Mouse (Mus musculus) hindlimb bud, embryonic 11.5 days (tissue): ENCODE data around the gene Olfr574.

Source experiments
- DNase-seq: peaks from one replicate; pipeline ENCODE4 v3.0.0-alpha.2; 2012; ENCODE audit warnings: low read depth, low spot score; ENCODE audit errors: extremely low spot score

Olfr574 gene

DNA sequence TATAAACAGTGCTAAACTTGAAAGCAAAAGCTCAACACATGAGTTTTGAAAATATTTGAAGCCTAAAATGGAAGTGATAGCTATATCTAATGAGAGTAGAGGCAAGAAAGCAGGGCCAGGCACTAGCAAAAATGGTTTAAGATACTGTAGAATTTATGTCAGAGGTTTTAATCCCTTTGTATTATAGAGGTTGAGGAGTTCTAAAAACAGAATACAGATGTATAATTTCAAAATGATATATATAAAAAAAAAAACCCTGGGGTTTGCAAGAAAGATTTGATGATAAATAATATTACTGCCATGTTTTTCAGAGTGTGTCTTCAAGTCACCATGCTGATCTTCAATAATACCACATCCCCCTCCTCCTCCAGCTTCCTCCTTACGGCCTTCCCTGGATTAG, at the start of gene Olfr574:
TSS of gene Olfr574 (plus strand) at position 301 of the 400 bp plus-strand sequence.
- DNase-seq, result no peak

GRCm38 (mm10) chr7:102915261-102915660, 33.0 kb upstream of the Olfr574 start:
- no peak for DNase-seq

GRCm38 (mm10) chr7:102916405-102916804, 31.9 kb upstream of the Olfr574 start:
- no peak for DNase-seq

- DNase-seq, result no peak
These were observed 31.0 kb upstream of the Olfr574 start, which contains the start of gene Olfr571 for GRCm38 (mm10) chr7:102917032-102917875. Gene Olfr571, minus strand, starts transcription at chr7:102917536.

DNA sequence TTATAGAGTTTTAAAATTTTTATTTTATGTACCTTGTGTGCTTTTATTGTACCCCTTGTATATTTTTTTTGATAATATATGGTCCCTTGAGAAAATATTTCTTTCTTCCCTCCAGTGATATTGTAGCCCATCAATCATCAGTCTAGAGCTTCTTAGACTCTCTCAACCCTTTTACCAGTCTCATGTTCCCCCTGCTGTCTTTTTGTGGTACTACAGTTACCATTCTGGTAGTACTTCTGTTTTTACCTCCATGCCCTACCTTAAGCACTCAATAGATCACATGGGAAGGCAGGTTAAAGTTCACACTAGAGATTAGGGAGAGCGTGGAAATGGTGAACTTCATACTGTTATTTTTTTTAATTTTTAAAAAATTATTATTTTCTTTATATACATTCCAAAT, 28.6 kb upstream of the Olfr574 start:
- DNase-seq, result peak; percentile 30

- no peak for DNase-seq
These were observed 24.2 kb upstream of the Olfr574 start, which contains the start of gene Olfr572 for GRCm38 (mm10) chr7:102924109-102924508. Gene Olfr572, plus strand, starts transcription at chr7:102924409.

DNA sequence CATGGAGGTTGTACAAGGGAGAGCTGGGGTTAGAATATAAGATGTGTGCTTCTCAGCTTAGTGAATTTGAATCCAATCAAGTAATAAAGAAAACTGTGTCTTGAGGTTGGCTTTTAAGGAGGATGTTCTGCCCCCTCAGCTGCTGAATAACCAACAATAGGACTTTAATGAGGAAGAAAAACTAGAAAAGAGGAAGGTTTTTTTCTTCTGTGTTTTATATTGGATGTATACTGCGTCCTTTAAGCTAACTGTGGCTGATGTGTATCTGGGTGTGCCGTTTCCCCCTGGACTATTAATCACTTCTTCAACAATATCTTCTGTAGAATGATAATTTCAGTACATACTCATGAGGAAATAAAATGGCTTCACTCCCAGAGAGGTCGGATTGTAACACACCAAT, 21.2 kb upstream of the Olfr574 start:
- DNase-seq, result no peak

DNA sequence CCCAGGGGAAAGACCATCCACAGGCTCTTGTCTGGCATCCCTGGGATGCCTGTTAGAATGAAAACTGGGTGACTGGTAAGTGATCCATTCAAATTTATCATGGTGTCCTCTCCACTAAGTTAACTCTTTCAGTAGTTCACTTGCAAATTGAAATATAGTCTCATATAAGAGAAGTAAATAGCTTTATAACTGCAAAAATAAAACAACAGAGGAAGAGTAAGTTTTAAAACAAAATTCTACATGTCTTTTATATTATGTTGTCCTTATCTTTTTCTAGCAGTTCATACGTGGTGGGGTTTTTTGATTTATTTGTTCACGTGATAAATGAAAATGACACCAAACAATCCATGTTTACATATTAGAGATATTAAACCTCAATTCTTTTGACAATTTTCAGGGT, 5.8 kb upstream of the Olfr574 start, which contains the start of gene Olfr573-ps1:
TSS of gene Olfr573-ps1 (minus strand) at position 101 of the 400 bp plus-strand sequence.
- no peak for DNase-seq

- DNase-seq, result no peak
These were observed 4.8 kb upstream of the Olfr574 start for GRCm38 (mm10) chr7:102943417-102943816.

DNA sequence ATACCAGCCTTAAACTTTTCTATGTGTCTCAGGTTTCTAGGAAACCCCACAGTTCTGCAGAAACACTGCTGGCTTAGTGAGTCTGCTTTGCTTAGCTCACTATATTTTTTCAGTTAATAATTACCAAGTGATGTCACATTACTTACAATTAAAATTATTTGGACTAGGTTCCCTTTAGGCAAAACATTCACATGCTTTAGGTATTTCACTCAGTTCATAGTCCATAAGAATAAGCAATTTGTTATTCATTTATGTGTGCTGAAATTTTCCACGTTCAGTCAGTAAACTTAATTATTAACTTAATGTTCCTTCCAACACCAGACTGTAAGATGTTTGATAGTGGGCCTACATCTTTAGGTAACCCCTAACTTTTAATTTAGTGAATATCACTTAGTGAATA, 2.5 kb downstream of the Olfr574 start:
- no peak for DNase-seq

- no peak for DNase-seq
These were observed 9.9 kb downstream of the Olfr574 start for GRCm38 (mm10) chr7:102958137-102958536.

DNA sequence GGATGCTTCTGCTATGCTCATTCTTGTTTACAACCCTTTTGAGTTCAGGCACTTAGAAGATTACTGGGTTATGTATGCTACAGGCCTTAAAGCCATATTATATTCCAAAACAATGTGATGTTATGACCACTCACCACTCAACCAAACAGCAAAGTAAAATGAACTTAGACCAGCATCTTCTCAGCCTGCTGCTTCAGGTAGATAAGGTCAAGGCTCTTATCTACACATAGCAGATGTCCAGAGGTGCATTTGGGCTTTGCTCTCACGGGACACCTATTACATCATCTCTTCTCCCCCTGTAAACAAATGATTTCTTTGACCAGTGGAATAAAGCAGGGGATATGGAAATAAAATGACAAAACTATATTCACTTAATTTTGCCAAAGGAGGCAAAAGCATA, 10.3 kb downstream of the Olfr574 start, which contains the start of gene Olfr575:
TSS of gene Olfr575 (minus strand) at position 183 of the 400 bp plus-strand sequence.
- DNase-seq, result no peak

DNA sequence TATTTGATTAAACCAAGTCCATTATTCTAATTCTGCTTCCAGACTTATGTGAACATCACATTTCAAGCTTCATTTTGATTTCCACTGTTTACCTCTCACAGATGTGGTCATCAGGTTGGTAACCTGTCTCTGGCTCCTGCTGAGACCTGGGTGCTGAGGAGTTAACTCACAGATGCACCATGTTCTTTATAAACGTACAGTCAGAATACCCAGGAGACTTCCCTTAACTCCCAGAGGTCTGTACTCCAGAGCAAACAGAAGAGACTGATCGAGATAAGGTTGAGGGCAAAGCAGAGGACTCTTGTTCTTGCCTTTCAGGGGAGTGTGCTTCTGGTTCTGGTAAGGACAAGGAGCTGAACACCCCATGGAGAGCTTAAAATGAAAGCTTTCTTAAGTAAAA, 14.1 kb downstream of the Olfr574 start, which contains the start of gene Olfr576:
TSS of gene Olfr576 (plus strand) at position 301 of the 400 bp plus-strand sequence.
- no peak for DNase-seq

GRCm38 (mm10) chr7:102974399-102974798, 26.1 kb downstream of the Olfr574 start:
- DNase-seq, result no peak

DNA sequence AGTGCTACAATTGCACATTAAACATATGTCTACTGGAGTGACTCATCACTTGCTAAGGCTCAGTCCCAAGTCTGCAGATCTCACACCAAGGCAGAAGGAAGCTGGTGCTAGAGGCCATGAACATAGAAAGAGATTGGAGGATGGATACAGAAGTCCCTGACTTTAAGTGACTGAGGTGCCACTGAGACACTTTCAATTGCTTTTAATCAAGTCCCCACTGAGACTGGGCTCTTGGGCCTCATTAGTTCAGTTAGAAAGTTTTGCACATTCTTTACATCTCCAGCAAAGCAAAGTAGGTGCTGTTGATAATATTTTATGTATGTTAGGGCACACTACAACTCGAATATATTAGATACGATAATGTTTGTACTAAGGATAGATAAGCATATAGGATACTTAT, 27.6 kb downstream of the Olfr574 start, which contains the start of gene Olfr577:
TSS of gene Olfr577 (minus strand) at position 101 of the 400 bp plus-strand sequence.
- no peak for DNase-seq

- DNase-seq, result no peak
These were observed 41.0 kb downstream of the Olfr574 start, which contains the start of gene Olfr578 for GRCm38 (mm10) chr7:102989224-102989623. Gene Olfr578, minus strand, starts transcription at chr7:102989324.
